Mouse (Mus musculus): ENCODE measurements around the gene B3galt2.
"Not testable (repeated sequence)": the region's sequence is repeated elsewhere in the genome, so short reads cannot be mapped to it uniquely, and the experiment has no call there.

B3galt2 gene

DNA sequence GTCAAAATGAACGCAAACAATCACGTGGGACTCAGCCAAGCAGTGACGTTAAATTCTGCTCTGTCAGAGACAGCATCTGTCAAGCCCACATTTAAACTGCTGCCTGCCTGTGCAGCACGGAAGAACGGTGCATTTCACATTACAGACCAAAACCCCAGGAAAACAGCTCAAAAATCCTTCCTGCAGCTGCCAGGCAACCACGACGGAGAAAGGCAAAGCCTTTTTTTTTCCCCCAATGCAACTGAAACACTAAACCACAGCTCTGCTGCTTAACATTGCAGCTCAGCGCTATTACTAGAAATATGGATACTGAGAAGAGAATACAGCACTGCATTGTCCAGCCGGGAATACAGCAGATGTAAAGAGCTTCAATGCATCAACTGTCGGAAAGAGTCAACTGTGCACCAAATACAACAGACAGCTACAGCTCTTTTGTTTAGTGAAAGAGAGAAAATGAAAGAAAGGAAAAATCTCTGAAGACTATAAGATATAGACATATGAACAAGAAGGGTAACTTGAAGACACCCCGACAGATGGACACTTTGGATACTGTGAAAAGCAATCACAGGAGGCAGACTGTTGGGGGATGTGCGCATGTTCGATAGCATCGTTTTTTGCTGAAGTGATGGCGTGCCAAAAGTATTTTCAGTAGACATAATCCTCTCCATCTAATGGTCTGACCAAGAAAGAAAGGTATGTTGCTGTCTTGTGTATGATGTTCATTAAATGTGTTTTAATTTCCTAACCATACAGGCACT lies at the start of gene B3galt2:
Gene B3galt2, plus strand, starts transcription at position 15 of the 758 bp plus-strand sequence.
- in situ Hi-C loops (cut with MboI, MseI), result no loop called here

DNA sequence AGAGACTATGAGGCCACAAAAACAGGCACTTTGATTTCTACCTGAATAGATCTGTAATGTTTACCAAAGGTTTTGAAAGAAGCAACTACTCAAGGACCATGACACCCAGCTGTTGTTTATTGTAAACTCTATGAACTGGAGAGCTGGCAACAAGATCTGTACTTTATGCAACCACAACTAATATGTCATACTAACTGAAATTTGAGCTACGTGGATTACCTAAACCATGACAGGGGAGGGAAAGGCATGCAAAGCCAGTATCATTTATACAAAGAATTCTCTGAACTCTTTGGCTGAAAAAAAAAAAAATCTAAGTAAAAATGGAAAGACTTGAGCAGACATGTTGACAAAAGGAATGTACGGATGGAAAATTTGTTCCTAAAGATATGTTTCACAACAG lies 43.6 kb upstream of the B3galt2 start:
- in situ Hi-C loops (cut with MboI, MseI), result loop anchor here in 1 of 2 experiments (25.0 kb wide), 1 partner anchor 235 kb away; no protein-coding TSS in a partner anchor

DNA sequence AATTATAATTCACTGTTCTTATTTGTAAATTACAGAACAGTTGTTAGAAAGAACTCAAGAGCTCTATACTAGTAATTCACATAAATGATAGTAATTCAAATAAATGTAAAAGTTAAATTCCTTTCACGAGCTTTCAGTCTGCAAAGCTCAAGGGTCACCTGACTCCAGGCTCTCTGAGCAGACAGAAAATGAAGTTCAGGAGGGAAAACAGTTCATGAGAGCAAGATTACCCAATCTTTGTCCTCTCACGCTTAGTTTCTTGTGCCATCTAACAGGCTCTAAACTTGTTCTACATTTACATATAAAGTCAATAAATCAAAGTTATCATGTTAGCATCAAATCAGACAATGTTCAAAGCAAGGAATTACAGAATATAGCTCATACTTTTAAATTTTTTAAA lies 31.6 kb upstream of the B3galt2 start:
- in situ Hi-C loops (cut with MboI, MseI), result no loop called here

DNA sequence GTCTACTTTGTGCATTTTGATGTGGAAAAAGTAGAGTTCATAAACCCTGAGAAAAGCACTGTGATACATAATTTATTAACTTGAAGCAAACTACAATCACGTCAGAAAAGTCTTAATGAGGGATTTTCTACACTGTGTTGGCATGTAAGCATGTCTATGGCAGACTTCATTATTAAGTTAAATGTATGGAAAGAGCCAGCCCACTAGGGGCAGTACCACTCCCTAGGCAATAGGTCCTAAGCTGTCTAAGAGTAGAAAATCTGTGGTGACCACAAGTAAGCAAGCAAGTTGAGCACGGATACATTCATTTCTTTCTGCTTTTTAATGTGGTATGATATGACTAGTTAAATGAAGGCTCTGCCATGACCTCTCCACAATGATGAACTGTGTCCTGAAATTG lies 27.6 kb upstream of the B3galt2 start:
- in situ Hi-C loops (cut with MboI, MseI), result no loop called here

DNA sequence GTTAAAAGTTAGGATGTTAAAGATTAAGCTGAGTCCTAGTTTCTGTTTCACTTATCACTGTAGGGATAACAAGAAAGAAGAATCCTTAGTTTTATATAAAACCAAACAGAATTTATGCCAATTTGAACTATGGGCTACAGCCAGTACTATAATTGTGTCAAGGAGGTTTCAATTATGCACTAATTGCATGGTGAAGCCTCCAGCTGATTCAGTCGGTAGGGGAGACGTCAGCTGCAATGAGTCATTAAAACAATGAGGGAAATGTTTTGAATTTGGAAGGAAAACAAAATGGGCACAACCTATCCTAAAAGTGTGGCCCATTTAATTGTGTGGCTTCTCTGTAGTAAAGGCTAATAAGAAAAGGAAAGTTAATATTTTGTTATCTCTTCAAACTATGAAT lies 20.7 kb upstream of the B3galt2 start:
- in situ Hi-C loops (cut with MboI, MseI), result no loop called here

DNA sequence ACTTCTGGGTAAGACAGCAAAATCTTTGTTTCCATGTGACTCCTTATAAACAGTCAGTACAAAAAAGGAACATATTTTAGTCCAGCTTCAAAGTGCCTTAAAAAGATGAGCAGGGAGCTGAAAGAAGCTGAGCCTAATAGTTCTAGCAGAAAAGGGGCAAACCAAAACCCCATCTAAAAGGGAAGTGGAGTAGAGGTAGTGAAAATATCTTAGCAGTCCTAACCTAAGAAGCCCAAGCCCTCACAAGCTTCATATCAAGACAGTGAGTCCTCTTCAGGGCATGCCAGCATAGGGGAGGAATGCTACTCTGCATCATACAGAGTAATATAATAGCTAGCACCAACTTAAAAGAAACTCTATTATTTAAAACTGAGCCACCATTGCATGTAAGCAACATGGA lies 18.5 kb upstream of the B3galt2 start:
- in situ Hi-C loops (cut with MboI, MseI), result no loop called here

DNA sequence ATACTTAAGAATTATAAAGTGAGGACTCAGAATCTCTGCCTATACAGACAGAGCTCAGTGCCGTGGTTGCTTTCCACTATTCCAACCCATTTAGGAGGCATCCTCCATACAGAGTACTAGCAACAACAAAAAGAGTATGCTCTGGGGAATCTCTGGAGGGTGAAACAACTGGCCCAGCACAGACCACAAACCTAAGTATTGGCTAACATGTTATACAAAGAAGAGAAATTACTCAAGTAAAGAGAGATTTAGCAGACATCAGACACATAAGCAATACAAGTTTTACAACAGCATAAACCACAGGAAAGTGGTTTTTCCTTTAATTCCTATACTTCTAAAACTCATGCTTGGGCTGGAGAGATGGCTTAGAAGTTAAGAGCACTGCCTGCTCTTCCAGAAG lies 17.8 kb upstream of the B3galt2 start:
- in situ Hi-C loops (cut with MboI, MseI), result no loop called here

DNA sequence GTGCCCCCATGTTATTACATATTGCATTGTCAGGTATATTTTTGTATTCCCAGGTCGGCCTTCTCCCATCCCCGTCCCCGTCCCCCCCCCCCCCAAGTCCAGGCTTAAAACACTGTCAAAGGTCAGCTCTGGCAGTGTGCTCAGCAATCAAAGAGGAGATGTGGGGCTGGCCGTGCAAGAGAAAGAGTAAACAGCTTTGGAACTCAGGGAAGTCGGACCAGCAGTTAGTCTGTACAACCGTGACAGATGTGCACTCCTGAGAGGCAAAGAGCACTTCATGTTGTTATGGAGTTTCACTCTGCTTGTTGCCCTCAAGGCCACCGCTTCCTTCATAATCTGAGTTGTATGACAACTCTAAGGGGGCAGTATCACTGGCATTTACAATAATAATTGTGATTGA lies 9.1 kb upstream of the B3galt2 start:
- in situ Hi-C loops (cut with MboI, MseI), result no loop called here

DNA sequence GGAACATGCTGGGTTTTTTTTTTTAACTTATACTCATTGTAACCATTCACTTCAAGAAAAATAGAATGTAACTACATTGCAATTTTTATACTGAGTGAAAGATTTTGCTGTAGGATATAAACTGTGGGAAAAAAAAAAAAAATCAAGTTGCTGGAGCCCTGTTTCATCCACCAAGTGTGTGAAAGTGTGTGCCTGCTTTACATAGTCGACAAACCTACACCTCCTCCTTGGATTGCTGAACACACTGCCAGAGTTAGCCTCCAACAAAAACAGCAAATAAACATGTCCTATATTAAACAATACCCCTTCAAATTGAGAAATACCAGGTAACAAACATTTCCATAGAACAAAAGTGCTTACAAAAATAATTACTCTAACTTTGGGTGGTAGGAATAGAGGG lies 8.1 kb upstream of the B3galt2 start:
- in situ Hi-C loops (cut with MboI, MseI), result no loop called here

DNA sequence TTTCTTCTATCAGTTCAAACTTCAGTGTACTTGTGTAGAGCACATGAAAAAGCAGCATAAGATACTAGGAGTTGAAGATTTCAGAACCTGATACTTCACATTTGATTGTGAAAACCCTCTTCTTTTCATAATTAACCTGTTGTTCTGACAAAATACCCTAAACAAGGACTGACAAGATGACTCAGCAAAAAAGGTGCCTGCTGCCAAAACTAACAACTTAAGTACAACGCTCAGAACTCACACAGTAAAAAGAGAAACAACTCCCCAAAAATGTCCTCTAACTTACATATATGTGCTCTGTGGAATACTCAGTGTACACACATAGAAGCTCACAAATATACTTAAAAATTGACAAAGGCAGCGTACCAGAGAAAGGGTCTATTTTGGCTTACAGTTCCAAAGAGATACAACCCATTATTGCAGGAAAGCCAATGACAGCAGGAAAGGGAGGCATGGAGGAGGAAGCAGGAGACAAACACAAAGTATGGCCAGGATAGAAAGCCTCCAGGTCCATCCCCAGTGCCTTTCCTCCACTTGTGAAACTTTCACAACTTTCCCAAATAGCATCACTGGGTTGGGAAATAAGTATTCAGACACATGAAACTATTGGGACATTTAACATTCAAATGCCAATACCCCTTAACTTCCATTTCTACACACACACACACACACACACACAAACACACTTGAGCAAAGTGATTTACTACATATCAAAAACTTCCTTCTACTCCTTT lies 7.4 kb upstream of the B3galt2 start:
- in situ Hi-C loops (cut with MboI, MseI), result no loop called here

DNA sequence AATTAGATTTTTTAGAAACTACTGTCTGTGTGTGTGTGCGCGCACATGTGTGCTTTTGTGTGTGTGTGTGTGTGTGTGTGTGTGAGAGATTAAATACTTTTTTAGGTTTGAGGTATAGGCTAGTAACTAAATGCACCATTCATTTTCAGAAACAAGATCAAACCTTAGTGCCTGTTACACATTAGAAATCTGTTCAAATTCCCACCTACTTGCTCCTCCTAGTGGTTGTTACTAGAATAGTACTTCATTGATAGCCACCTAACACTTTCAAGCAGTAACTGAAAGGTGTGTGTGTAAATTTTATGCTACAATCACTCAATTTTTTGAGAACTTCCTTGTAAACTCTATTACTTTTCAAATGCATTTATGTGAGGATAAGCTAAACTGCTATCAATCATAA lies 3.8 kb downstream of the B3galt2 start:
- in situ Hi-C loops (cut with MboI, MseI), result no loop called here

DNA sequence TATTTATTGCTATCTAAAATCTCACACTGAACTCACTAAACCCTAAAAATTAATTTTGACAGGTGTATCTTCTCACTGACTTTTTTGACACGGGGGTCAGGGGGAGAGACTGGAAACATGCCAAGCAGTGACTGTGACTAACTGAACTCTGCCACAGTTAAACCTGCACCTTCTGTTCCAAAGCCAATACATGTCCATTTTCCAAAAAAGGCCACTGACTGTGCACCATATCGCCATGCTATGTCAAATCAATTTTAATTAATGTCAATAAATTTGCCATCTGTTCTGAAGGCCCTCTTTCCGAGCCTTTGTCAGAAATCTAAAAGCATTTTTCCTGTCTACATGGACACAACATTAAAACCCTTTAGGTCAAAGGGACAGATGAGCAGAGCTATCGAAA lies 4.9 kb downstream of the B3galt2 start:
- in situ Hi-C loops (cut with MboI, MseI), result no loop called here

DNA sequence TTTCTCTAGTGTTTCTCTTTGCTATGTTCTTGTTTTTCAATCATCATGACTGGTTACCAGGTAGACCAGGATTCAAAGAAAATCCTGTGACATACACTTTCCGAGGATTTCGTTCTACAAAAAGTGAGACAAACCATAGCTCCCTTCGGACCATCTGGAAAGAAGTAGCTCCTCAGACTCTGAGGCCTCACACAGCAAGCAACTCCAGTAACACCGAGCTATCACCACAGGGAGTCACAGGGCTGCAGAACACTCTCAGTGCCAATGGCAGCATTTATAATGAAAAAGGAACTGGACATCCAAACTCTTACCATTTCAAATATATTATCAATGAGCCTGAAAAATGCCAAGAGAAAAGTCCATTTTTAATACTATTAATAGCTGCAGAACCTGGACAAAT lies 5.8 kb downstream of the B3galt2 start:
- in situ Hi-C loops (cut with MboI, MseI), result no loop called here

DNA sequence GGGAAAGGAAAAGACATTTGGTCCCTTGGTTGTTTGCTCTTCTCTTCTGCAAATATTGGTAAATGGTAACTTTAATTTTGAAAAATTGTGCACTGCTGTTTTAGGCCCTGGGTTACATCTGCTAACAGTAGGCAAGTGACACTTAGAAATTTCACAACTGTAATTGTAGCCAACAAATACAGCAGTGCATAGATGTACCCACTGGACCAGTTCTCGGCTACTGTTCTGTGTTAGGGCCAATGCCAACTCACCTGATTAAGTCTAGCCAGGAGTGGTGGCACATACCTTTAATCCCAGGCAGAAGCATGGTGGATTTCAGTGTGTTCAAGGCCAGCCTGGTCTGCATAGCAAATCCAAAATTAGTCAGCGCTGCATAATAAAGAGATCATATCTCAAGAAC lies 9.9 kb downstream of the B3galt2 start:
- in situ Hi-C loops (cut with MboI, MseI), result loop anchor here in 1 of 2 experiments (10.0 kb wide), 1 partner anchor 256 kb away; no protein-coding TSS in a partner anchor

DNA sequence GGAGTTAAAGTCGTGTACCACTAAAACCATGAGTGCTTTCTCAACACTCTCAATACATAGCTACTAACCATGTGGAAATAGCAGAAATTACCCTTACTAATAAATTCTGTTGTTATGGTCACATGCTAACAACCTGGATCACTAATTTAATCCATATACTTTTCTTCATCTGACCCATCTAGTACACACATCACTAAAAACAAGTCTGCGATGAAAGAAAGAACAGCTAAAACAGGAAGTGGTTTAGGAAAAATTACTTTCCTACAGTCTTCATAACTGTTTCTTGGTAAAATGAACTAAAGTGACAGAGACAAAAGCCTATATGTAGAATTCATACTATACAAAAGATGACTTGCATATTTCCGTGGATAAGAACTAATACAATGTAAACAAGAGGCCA lies 13.2 kb downstream of the B3galt2 start:
- in situ Hi-C loops (cut with MboI, MseI), result loop anchor here in 1 of 2 experiments (10.0 kb wide), 1 partner anchor 259 kb away; no protein-coding TSS in a partner anchor

DNA sequence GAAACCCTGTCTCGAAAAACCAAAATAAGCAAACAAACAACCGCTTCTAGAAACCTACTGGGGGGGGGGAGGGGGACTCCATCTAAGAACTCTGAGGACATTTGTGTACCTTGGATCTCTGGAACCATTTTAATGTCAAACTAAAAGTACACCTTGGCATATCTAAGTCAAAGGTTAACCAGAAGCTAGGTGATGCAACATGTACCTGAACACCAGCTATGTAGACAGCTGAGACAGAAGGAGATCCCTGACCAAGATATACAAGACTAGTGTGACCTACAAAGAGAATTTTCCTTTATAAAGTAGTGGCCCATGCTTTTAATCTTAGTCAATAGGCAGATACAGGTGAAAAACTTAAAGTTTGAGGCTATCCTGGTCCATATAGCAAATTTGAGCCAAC lies 22.7 kb downstream of the B3galt2 start:
- in situ Hi-C loops (cut with MboI, MseI), result no loop called here

DNA sequence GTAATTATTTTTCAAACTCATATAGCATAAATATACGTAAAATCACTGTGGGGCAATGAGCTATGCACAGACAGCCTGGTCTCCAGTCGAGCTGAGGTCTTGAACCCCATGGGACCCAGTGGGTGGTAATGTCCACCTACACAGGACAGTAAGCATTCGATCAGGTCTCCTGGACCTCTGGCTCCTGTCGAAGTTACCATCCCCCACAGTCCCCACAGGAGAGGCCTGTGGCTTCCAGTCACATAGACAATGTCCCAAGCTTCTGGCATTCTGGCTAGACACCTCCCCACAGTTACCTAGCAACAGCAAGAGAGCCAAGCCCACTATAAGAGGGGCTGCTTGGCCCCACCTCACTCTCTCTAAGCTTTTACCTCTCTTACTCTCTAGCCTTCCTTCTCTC lies 24.3 kb downstream of the B3galt2 start:
- in situ Hi-C loops (cut with MboI, MseI), result not testable (repeated sequence)

DNA sequence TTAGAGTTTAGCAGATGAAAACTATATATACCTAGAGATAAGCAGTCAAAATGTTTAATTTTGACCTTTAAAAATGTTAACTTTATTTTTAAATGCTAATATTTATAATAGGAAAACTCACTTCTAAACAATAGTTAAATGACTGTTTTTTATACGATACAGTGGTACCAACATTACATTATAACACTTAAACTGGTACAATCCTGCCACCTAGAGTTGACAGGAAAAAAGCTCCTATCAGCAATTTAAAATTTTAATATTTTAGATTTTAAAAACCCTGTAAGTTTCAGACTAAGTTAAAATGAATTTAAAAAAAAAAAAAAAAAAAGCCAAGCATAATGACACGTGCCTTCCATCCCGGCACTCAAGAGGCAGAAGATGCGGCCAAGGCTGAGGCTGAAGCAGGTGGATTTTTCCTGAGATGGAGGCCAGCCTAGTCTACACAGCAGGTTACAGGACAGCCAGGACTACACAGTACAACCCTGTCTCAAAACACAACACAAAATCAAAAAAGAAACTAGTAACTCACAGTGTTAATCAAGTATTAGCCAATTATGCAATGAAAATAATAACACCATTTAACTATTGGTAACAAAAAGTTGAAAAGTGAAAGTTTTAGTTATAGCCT lies 35.4 kb downstream of the B3galt2 start:
- in situ Hi-C loops (cut with MboI, MseI), result no loop called here

DNA sequence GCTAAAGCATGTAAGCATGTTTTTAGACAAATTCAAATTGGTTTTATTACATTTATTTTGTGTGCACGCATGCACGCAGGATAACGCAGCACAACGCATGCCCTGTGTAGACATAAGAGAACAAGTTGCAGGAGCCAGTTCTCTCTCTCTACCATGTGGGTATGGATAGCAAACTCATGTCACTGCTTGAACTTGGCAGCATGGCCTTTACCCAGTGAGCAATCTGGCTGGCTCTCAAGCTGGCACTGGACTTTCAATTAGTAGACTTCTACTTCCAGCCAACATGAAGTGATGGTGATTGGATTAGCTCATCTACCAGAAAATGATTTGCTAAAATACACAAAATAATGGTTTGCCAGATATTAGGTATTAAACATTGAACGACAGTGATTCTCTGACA lies 40.6 kb downstream of the B3galt2 start:
- in situ Hi-C loops (cut with MboI, MseI), result no loop called here

DNA sequence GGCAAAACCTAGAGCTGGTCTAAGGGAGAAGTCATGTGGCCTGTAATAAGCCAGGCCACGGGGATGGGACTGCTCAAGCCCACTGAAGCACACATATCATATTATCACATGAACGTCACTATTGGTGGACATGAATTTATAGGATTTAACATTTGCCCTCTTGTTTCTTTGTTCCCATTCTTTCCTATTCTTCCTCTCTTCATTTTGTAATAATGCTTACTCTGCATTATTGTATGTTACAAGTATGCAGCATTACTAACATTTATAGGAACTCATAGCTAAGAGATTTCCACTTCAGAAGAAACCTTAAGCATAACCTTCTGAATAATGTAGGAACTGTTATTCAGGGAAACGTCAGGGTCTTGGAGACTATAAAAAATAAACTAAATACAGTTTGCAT lies 44.4 kb downstream of the B3galt2 start:
- in situ Hi-C loops (cut with MboI, MseI), result no loop called here

DNA sequence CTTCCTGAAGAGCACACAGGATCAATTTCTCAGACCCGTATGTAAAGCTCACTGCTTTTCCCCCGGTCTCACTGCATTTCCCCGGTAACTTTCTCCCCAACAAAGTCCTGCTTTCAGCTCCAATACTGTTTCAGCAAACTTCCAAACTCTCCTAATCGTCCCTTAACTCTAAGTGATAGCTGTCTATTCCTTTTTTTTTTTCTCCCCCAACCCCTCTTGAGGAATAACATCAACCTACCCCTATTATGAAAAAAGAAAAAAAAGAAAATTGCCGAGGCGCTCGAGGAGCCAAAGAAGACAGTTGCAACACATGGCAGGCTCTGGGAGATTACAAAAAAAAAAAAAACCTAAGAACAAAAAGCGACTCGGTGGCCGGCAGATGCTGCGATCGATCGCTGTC lies 61.3 kb downstream of the B3galt2 start:
- in situ Hi-C loops (cut with MboI, MseI), result loop anchor here (5.0 to 10.0 kb wide), 2 partner anchors 36 to 303 kb away; partner anchors contain the start of gene Rgs2 (in 1 of the 2)

DNA sequence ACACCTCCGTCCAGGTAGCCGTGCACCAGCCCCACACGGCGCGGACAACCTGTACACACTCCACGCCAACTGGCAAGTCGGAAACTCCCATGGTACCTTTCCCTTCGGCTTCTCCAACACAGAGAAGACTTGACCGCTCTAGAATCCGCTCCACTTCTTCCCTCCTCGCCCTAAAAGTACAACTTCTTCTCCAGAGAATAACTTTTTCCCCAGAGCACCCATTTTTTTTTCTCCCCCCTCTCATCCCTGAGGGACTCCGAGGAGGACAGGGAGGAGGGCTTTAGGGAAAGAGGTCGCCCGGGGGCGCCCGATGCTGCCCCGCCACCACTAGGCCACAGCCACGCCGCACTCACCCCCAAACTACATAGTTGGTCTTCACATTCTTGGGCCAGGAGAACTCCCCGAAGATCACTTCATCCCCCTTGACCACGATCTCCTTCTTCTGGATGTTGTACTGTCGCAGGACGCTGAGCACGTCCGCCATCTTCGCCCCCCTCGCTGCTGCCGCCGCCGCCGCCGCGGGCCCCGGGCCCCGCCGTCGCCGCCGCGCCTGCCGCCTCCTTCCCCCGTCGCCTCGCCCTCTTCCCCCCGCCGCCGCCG lies 61.8 kb downstream of the B3galt2 start:
- in situ Hi-C loops (cut with MboI, MseI), result loop anchor here (5.0 to 10.0 kb wide), 2 partner anchors 35 to 303 kb away; partner anchors contain the start of gene Rgs2 (in 1 of the 2)
